Mouse (Mus musculus) limb, embryonic 12.5 days (tissue): ENCODE results near the gene Slc31a1. TPM values are rescaled to one million over a fixed set of nuclear protein-coding genes. Genes with fewer than 3 reads are reported as not detected.

ENCODE experiments used
- ATAC-seq: fragments of 200-750 bp; cut with Nextera tagmentation; 2 replicates; pipeline ENCODE4 v1.8.0; 2017; ENCODE audit warnings: low read depth, moderate TSS enrichment; ENCODE audit not compliant: insufficient number of reproducible peaks, insufficient read depth, low FRiP score, low TSS enrichment
- H3K27ac ChIP-seq: fragments of 300-500 bp; sonication (generic); 2 replicates; pipeline ENCODE4 v1.5.1; 2016; ENCODE audit warnings: mild to moderate bottlenecking, moderate library complexity
- H3K27me3 ChIP-seq: fragments of 300-500 bp; sonication (generic); 2 replicates; pipeline ENCODE4 v1.6.1; 2016; ENCODE audit warnings: mild to moderate bottlenecking, moderate library complexity
- H3K36me3 ChIP-seq: fragments of 300-500 bp; sonication (generic); 2 replicates; pipeline ENCODE4 v1.6.1; 2016; ENCODE audit warnings: mild to moderate bottlenecking, moderate library complexity
- H3K4me1 ChIP-seq: fragments of 300-500 bp; sonication (generic); replicated peaks from 2 replicates; pipeline ENCODE4 v1.6.1; 2016
- H3K4me2 ChIP-seq: fragments of 300-500 bp; sonication (generic); 2 replicates; pipeline ENCODE4 v1.6.1; 2016; ENCODE audit warnings: mild to moderate bottlenecking, moderate library complexity
- H3K4me3 ChIP-seq: fragments of 300-500 bp; sonication (generic); replicated peaks from 2 replicates; pipeline ENCODE4 v1.5.1; 2016; ENCODE audit warnings: mild to moderate bottlenecking
- H3K9ac ChIP-seq: fragments of 300-500 bp; sonication (generic); replicated peaks from 2 replicates; pipeline ENCODE4 v1.6.1; 2016; ENCODE audit warnings: mild to moderate bottlenecking, moderate library complexity
- H3K9me3 ChIP-seq: fragments of 300-500 bp; sonication (generic); 2 replicates; pipeline ENCODE4 v1.6.1; 2016; ENCODE audit warnings: mild to moderate bottlenecking, moderate library complexity
- WGBS: fragments of 180-500 bp; shearing (Covaris S2); methylation state at CpG from one replicate; pipeline ENCODE4 v1.1.7; 2016; 5-methylcytosine and 5-hydroxymethylcytosine counted together
- polyA plus RNA-seq: library from polyadenylated mRNA; unstranded; fragments of >200 nt; fragmentation: Nextera tagmentation; extraction: Ambion mirVana; gene quantifications from 2 replicates; pipeline ENCODE4 v1.2.1, GENCODE M21; 2016

Gene Slc31a1
- polyA plus RNA-seq: 42.8 and 48.6 TPM in 2 replicates

GRCm38 (mm10) chr4:62360088-62360804 lies at the start of gene Slc31a1, which contains the start of gene Fkbp15:
Gene Slc31a1 (plus strand): TSS chr4:62360727.
Gene Fkbp15 (minus strand): TSS chr4:62360548.
- H3K4me3 ChIP-seq: peak within 1 kb of the TSS; percentile 74
- no peaks in the 10 kb centered on the region for H3K9me3 ChIP-seq
- H3K4me2 ChIP-seq: peak within 1 kb of the TSS; percentile 82
- no peaks in the 10 kb centered on the region for H3K27me3 ChIP-seq
- peak within 1 kb of the TSS; percentile 66 for H3K27ac ChIP-seq
- no peaks in the 10 kb centered on the region for H3K36me3 ChIP-seq
- under 1% methylated on average over 51 of the region's 51 CpGs for WGBS
- peaks cover 16% of the 10 kb centered on the region for H3K4me1 ChIP-seq
- peak; percentile 100 for ATAC-seq
- H3K9ac ChIP-seq: peak within 1 kb of the TSS; percentile 71

GRCm38 (mm10) chr4:62312821-62313220 lies 47.7 kb upstream of the Slc31a1 start:
- ATAC-seq: no peak

GRCm38 (mm10) chr4:62313641-62314211 lies 46.8 kb upstream of the Slc31a1 start:
- H3K36me3 ChIP-seq: peaks cover 48% of the 10 kb centered on the region
- no peak overlapping the region for H3K4me2 ChIP-seq
- no peaks in the 10 kb centered on the region for H3K9me3 ChIP-seq
- no peak overlapping the region for H3K27ac ChIP-seq
- no peak overlapping the region for H3K9ac ChIP-seq
- no peaks in the 10 kb centered on the region for H3K4me1 ChIP-seq
- no peak for ATAC-seq
- no peaks in the 10 kb centered on the region for H3K27me3 ChIP-seq
- H3K4me3 ChIP-seq: no peak overlapping the region
- WGBS: 90% methylated on average over 9 of the region's 9 CpGs

More at GRCm38 (mm10) chr4:62312821-62313220, 47.7 kb upstream of the Slc31a1 start:
- Histone ChIP-seq H3K27me3 (no peaks in the 10 kb centered on the region), H3K4me3 (no peak overlapping the region), H3K9ac (no peak overlapping the region), H3K36me3 (peaks cover 50% of the 10 kb centered on the region), H3K4me2 (no peak overlapping the region), H3K27ac (no peak overlapping the region), H3K9me3 (no peaks in the 10 kb centered on the region), H3K4me1 (no peaks in the 10 kb centered on the region)
- 88% methylated on average over 2 of the region's 2 CpGs for WGBS

- WGBS: 86% methylated on average over 3 of the region's 3 CpGs
- no peak overlapping the region for H3K4me2 ChIP-seq
These were observed 46.0 kb upstream of the Slc31a1 start for GRCm38 (mm10) chr4:62314516-62314915.

DNA sequence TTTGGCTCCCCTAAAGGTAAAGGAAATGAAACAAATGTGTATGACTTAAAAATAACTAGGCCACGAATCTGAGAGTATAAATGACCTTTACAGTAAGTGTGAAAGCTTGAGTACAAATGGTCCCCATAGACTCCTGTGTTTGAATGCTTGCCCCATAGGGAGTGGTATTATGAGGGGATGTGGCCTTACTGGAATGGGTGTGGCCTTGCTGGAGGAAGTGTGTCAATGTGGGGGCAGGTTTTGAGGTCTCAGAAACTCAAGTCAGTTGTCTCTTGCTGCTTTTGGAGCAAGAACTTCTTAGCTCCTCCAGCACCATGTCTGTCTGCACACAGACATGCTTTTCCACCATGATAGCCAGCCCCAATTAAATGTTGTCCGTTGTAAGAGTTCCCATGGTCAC lies 44.1 kb upstream of the Slc31a1 start:
- H3K36me3 ChIP-seq: peaks cover 67% of the 10 kb centered on the region
- 89% methylated on average over 2 of the region's 2 CpGs for WGBS
- no peak overlapping the region for H3K9ac ChIP-seq
- H3K4me1 ChIP-seq: no peaks in the 10 kb centered on the region
- H3K4me2 ChIP-seq: no peak overlapping the region
- H3K9me3 ChIP-seq: no peaks in the 10 kb centered on the region
- H3K27ac ChIP-seq: no peak overlapping the region
- no peaks in the 10 kb centered on the region for H3K27me3 ChIP-seq
- no peak for ATAC-seq
- H3K4me3 ChIP-seq: no peak overlapping the region

More at GRCm38 (mm10) chr4:62314516-62314915, 46.0 kb upstream of the Slc31a1 start:
- Histone ChIP-seq H3K27ac (no peak overlapping the region), H3K4me3 (no peak overlapping the region), H3K9ac (no peak overlapping the region), H3K27me3 (no peaks in the 10 kb centered on the region), H3K36me3 (peaks cover 55% of the 10 kb centered on the region), H3K4me1 (no peaks in the 10 kb centered on the region), H3K9me3 (no peaks in the 10 kb centered on the region)
- no peak for ATAC-seq

GRCm38 (mm10) chr4:62318294-62318693 lies 42.2 kb upstream of the Slc31a1 start:
- Histone ChIP-seq H3K4me3 (no peak overlapping the region), H3K27me3 (no peaks in the 10 kb centered on the region), H3K4me1 (no peaks in the 10 kb centered on the region), H3K9ac (no peak overlapping the region), H3K4me2 (no peak overlapping the region), H3K27ac (no peak overlapping the region), H3K36me3 (peaks cover 69% of the 10 kb centered on the region), H3K9me3 (no peaks in the 10 kb centered on the region)
- 73% methylated on average over 1 of the region's 1 CpGs for WGBS
- no peak for ATAC-seq

- H3K27ac ChIP-seq: no peak overlapping the region
- peaks cover 74% of the 10 kb centered on the region for H3K36me3 ChIP-seq
- ATAC-seq: no peak
- no peaks in the 10 kb centered on the region for H3K9me3 ChIP-seq
- H3K4me2 ChIP-seq: no peak overlapping the region
- no peak overlapping the region for H3K9ac ChIP-seq
- no peaks in the 10 kb centered on the region for H3K27me3 ChIP-seq
- no peak overlapping the region for H3K4me3 ChIP-seq
- 93% methylated on average over 3 of the region's 3 CpGs for WGBS
- no peaks in the 10 kb centered on the region for H3K4me1 ChIP-seq
These were observed 37.8 kb upstream of the Slc31a1 start for GRCm38 (mm10) chr4:62322684-62323083.

- Histone ChIP-seq H3K4me3 (no peak overlapping the region), H3K4me1 (no peaks in the 10 kb centered on the region), H3K27me3 (no peaks in the 10 kb centered on the region), H3K27ac (no peak overlapping the region), H3K9ac (no peak overlapping the region), H3K36me3 (peaks cover 63% of the 10 kb centered on the region), H3K4me2 (no peak overlapping the region), H3K9me3 (no peaks in the 10 kb centered on the region)
- no peak for ATAC-seq
These were observed 34.4 kb upstream of the Slc31a1 start for GRCm38 (mm10) chr4:62326111-62326510.

GRCm38 (mm10) chr4:62328941-62329660 lies 31.4 kb upstream of the Slc31a1 start:
- peaks cover 57% of the 10 kb centered on the region for H3K36me3 ChIP-seq
- no peak overlapping the region for H3K27ac ChIP-seq
- H3K4me1 ChIP-seq: no peaks in the 10 kb centered on the region
- no peak for ATAC-seq
- 89% methylated on average over 6 of the region's 6 CpGs for WGBS
- no peak overlapping the region for H3K9ac ChIP-seq
- no peak overlapping the region for H3K4me2 ChIP-seq
- H3K4me3 ChIP-seq: no peak overlapping the region
- H3K9me3 ChIP-seq: no peaks in the 10 kb centered on the region
- H3K27me3 ChIP-seq: no peaks in the 10 kb centered on the region

GRCm38 (mm10) chr4:62331977-62332376 lies 28.6 kb upstream of the Slc31a1 start:
- peaks cover 62% of the 10 kb centered on the region for H3K36me3 ChIP-seq
- no peaks in the 10 kb centered on the region for H3K27me3 ChIP-seq
- no peak overlapping the region for H3K4me3 ChIP-seq
- H3K27ac ChIP-seq: no peak overlapping the region
- H3K4me1 ChIP-seq: no peaks in the 10 kb centered on the region
- H3K4me2 ChIP-seq: no peak overlapping the region
- no peak overlapping the region for H3K9ac ChIP-seq
- ATAC-seq: no peak
- no peaks in the 10 kb centered on the region for H3K9me3 ChIP-seq
- WGBS: 94% methylated on average over 5 of the region's 5 CpGs

DNA sequence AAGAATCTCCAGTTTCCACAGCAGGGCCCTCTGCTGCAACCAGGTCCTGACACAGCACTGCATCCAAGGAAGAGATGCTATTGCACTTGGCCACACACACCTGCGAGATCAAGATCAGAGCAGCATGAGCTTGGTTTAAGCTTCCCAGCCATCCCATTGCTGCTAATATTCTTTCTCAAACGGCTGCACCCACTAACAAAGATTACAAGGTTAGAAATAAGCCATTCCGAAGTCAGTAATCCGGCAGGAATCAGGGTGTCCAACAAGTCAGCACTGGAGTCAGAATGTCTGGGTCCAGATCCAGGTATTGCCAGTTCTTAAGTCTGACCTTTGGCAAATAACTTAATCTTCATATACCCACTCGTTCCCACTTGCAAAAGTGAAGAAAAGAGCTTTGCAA lies 22.0 kb upstream of the Slc31a1 start:
- WGBS: 86% methylated on average over 5 of the region's 5 CpGs
- no peaks in the 10 kb centered on the region for H3K27me3 ChIP-seq
- H3K4me3 ChIP-seq: no peak overlapping the region
- H3K9me3 ChIP-seq: no peaks in the 10 kb centered on the region
- ATAC-seq: no peak
- H3K36me3 ChIP-seq: peaks cover 44% of the 10 kb centered on the region
- no peak overlapping the region for H3K27ac ChIP-seq
- no peak overlapping the region for H3K9ac ChIP-seq
- H3K4me1 ChIP-seq: no peaks in the 10 kb centered on the region
- no peak overlapping the region for H3K4me2 ChIP-seq
